Mouse (Mus musculus) myocyte (in vitro differentiated cells): ENCODE data around the gene Gm10401. TPM values are rescaled to one million over a fixed set of nuclear protein-coding genes. Genes with fewer than 3 reads are reported as not detected.
A peak's percentile ranks its signal among the peaks of the same experiment; 100 is the strongest.

ENCODE experiments used
- H3K27me3 ChIP-seq: one replicate; pipeline ENCODE4 v1.6.1; 2011; ENCODE audit not compliant: control insufficient read depth, insufficient read depth, insufficient read length
- H3K36me3 ChIP-seq: one replicate; pipeline ENCODE4 v1.6.1; 2011; ENCODE audit not compliant: control insufficient read depth, insufficient read depth
- H3K4me2 ChIP-seq: one replicate; pipeline ENCODE4 v1.6.1; 2011; ENCODE audit warnings: low read depth, control low read depth
- H3K4me3 ChIP-seq: one replicate; pipeline ENCODE4 v1.5.1; 2011; ENCODE audit warnings: mild to moderate bottlenecking, control low read depth, moderate library complexity
- H3K79me2 ChIP-seq: one replicate; pipeline ENCODE4 v1.6.1; 2011; ENCODE audit not compliant: control insufficient read depth, insufficient read depth
- H3ac ChIP-seq: one replicate; pipeline ENCODE4 v1.6.1; 2011; ENCODE audit not compliant: control insufficient read depth, insufficient read length
- CEBPB ChIP-seq: IDR thresholded peaks from 2 replicates; pipeline ENCODE4 v1.6.1; 2011; ENCODE audit warnings: mild to moderate bottlenecking, moderate library complexity; ENCODE audit not compliant: poor library complexity, insufficient read depth, severe bottlenecking
- E2F4 ChIP-seq: IDR thresholded peaks from one replicate; pipeline ENCODE4 v1.6.1; 2011; ENCODE audit warnings: mild to moderate bottlenecking, control low read depth, moderate library complexity; ENCODE audit not compliant: insufficient read depth
- MAX ChIP-seq: IDR thresholded peaks from one replicate; pipeline ENCODE4 v1.6.1; 2011; ENCODE audit warnings: low read depth, mild to moderate bottlenecking, control low read depth
- MYOD1 ChIP-seq, 3 experiments: IDR thresholded peaks; one replicate each; pipeline ENCODE4 v1.6.1; 2011; ENCODE audit warnings: control low read depth in 2 of 3, low read depth in 2 of 3, mild to moderate bottlenecking in 2 of 3, moderate library complexity in 1 of 3; ENCODE audit not compliant: insufficient read length in 2 of 3, control insufficient read depth in 1 of 3
- MYOG ChIP-seq, 3 experiments: IDR thresholded peaks; one replicate each; pipeline ENCODE4 v1.6.1; 2011; ENCODE audit warnings: control low read depth in 2 of 3, low read depth in 2 of 3, mild to moderate bottlenecking in 2 of 3; ENCODE audit not compliant: insufficient read length in 2 of 3, control insufficient read depth in 1 of 3, insufficient read depth in 1 of 3
- POLR2A ChIP-seq: IDR thresholded peaks from one replicate; pipeline ENCODE4 v1.6.1; 2011; ENCODE audit warnings: low read depth, mild to moderate bottlenecking, control low read depth, moderate library complexity; ENCODE audit not compliant: insufficient read length
- POLR2AphosphoS2 ChIP-seq: IDR thresholded peaks from one replicate; pipeline ENCODE4 v1.6.1; 2011; ENCODE audit warnings: low read depth, control low read depth; ENCODE audit not compliant: insufficient read length
- REST ChIP-seq: IDR thresholded peaks from one replicate; pipeline ENCODE4 v1.6.1; 2011; ENCODE audit warnings: mild to moderate bottlenecking, control low read depth, moderate library complexity; ENCODE audit not compliant: insufficient read depth, insufficient read length
- SRF ChIP-seq: IDR thresholded peaks from one replicate; pipeline ENCODE4 v1.6.1; 2011; ENCODE audit warnings: low read depth; ENCODE audit not compliant: control insufficient read depth, insufficient read length
- TCF12 ChIP-seq: IDR thresholded peaks from one replicate; pipeline ENCODE4 v1.6.1; 2011; ENCODE audit warnings: mild to moderate bottlenecking, control low read depth; ENCODE audit not compliant: poor library complexity, insufficient read depth, severe bottlenecking
- TCF3 ChIP-seq: IDR thresholded peaks from one replicate; pipeline ENCODE4 v1.6.1; 2011; ENCODE audit warnings: low read depth, control low read depth; ENCODE audit not compliant: insufficient read length
- USF1 ChIP-seq: IDR thresholded peaks from one replicate; pipeline ENCODE4 v1.6.1; 2011; ENCODE audit warnings: low read depth, mild to moderate bottlenecking, control low read depth, moderate library complexity
- polyA plus RNA-seq: library from polyadenylated mRNA; unstranded; fragments of >200 nt; fragmentation: generic; extraction: Trizol; gene quantifications from one replicate; pipeline ENCODE4 v1.2.1, GENCODE M21; 2012; ENCODE audit warnings: missing spikeins

The Gm10401 gene
- polyA plus RNA-seq, 1 experiment: 4.4 TPM

DNA sequence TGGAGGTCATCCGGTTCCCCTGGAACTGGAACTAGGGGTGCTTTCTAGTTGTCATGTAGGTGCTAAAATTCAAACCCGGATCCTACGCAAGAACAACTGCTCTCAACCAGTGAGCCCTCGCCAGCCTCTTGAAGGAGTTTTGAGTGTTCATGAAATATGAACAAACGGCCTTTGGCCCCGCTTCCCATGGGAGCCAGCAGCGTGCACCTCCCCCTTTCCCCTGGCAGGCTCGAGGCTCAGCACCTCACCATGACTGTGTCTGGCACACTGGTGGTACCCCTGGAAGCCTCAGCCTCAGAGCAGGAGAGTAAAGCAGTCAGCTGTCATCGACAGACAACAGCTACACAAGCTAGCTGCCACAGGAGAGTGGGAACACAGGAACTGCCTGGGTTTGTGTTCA lies 1.9 kb upstream of the Gm10401 start:
- Histone ChIP-seq H3K4me2 (no peak overlapping the region), H3K4me3 (no peak overlapping the region), H3K79me2 (no peaks in the 10 kb centered on the region), H3K27me3 (no peaks in the 10 kb centered on the region), H3K36me3 (peaks cover 6% of the 10 kb centered on the region), H3ac (no peak overlapping the region)
- peak in 2 of 3 experiments; percentile 11 to 14 for TF ChIP-seq MYOD1 (IDR thresholded peaks at IDR 0.05; ENCODE audit: control insufficient read depth in 1 of 3, insufficient read length in 2 of 3, low read depth in 2 of 3)
- peak; percentile 54 for TF ChIP-seq POLR2AphosphoS2
- no peak for TF ChIP-seq REST
- no peak for TF ChIP-seq E2F4

DNA sequence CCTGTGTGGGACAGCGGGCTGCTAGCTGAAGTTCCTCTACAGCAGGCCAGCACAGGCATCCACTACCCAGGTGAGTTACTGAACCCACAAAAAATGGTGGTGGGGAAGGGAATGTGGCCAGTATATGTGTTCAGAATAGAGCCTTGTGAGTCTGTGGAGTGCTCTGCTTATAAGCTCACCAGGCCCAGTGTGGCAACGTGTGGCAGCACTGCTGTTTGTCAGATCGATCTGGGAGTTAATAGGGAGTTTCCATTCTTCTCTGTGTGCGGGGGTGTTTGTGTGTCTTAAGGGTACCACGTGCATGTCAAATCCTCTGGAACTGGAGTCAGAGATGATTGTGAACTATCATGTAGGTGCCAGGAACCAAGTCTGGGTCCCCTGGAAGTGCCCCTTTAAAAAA lies 1.4 kb upstream of the Gm10401 start:
- peaks cover 6% of the 10 kb centered on the region for H3K36me3 ChIP-seq

DNA sequence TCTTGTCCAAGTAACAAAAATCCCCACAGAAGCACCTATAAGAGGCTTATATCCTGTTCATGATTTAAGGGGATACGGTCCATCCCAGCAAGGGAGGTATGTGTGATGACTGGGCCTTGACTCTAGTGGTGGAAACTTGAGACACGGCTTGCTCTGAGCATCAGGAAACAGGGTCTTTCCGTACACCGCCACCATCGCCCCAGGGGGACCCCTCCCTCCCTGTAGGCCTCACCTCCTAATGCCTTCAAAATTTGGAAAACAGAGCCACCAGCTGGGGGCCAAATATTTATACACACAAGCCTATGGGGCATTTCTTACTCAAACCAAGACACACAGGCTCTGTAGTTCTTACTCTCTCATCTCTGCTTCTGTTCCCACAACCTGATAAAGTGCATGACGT lies 6.3 kb downstream of the Gm10401 start:
- Histone ChIP-seq H3K27me3 (no peaks in the 10 kb centered on the region), H3K36me3 (peaks cover 35% of the 10 kb centered on the region), H3K4me2 (no peak overlapping the region), H3ac (no peak overlapping the region), H3K79me2 (no peaks in the 10 kb centered on the region), H3K4me3 (no peak overlapping the region)
- TF ChIP-seq REST: no peak
- TF ChIP-seq POLR2AphosphoS2: no peak
- TF ChIP-seq CEBPB: no peak
- no peak for TF ChIP-seq POLR2A
- TF ChIP-seq SRF: no peak
- no peak for TF ChIP-seq E2F4
- TF ChIP-seq MYOD1 (IDR thresholded peaks at IDR 0.05; ENCODE audit: control insufficient read depth in 1 of 3, insufficient read length in 2 of 3, low read depth in 2 of 3): no peak
- TF ChIP-seq TCF12: no peak

More for the DNA sequence above, 1.4 kb upstream of the Gm10401 start:
- no peak overlapping the region for H3ac ChIP-seq
- H3K27me3 ChIP-seq: no peaks in the 10 kb centered on the region
- TF ChIP-seq MYOD1 (IDR thresholded peaks at IDR 0.05; ENCODE audit: control insufficient read depth in 1 of 3, insufficient read length in 2 of 3, low read depth in 2 of 3): no peak
- TF ChIP-seq MYOG (IDR thresholded peaks at IDR 0.05; ENCODE audit: control insufficient read depth in 1 of 3, insufficient read depth in 1 of 3, insufficient read length in 2 of 3, low read depth in 2 of 3): no peak
- TF ChIP-seq POLR2AphosphoS2: no peak
- TF ChIP-seq CEBPB: no peak
- no peak for TF ChIP-seq MAX
- TF ChIP-seq E2F4: no peak
- TF ChIP-seq POLR2A: no peak
- no peak for TF ChIP-seq SRF
- TF ChIP-seq USF1: no peak
- TF ChIP-seq TCF3: no peak
- TF ChIP-seq TCF12: no peak
- TF ChIP-seq REST: no peak
- H3K79me2 ChIP-seq: no peaks in the 10 kb centered on the region
- H3K4me2 ChIP-seq: no peak overlapping the region
- H3K4me3 ChIP-seq: no peak overlapping the region

DNA sequence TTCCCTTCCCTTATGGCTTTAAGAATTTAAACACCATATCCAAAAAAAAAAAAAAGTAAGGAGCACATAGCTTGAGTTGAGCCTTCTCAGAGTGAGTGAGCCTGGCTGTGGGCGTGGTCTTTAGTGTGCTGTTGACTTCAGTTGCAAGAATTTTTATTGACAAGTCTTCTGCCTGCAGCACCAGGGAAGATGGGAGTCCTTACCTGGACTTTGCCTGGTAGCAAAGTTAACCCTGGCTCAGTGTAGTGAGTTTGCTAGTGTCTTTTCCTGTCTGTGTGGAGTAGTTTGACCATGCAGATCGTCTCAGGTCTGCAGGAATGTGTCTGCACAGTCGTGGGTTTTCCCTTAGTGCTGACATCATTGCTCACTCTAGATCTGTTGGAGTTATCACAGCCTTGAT lies 7.1 kb downstream of the Gm10401 start:
- Histone ChIP-seq H3K27me3 (no peaks in the 10 kb centered on the region), H3K36me3 (peaks cover 42% of the 10 kb centered on the region), H3K4me3 (no peak overlapping the region), H3K4me2 (no peak overlapping the region), H3K79me2 (no peaks in the 10 kb centered on the region), H3ac (no peak overlapping the region)
- no peak for TF ChIP-seq MAX

DNA sequence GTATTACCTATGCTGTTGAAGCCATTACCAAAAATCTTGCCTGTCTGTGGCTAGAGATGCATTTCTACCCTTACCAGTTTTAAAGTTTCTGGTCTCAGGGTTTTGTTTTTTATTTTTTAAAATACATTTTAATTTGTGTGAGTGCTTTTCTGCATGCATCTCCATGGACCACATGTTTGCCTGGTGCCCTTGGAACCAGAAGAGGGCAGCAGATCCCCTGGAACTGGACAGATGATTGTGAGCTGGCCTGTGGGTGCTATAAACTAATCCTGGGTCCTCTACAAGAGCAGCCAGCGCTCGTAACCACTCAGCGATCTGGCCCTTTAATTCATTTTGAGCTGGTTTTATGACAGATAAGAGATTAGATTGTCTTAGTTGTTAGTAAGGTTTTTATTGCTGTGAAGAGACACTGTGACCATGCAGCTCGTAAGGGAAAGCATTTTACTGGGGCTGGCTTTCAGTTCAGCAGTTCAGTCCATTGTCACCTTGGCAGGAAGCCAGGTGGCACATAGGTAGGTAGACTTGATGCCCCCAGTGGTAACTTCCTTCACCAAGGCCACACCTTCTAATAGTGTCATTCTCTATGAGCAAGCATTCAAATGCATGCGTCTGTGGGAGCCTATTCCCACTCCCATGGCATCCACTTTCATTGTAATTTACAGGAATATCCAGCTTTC lies 8.4 kb downstream of the Gm10401 start:
- H3K79me2 ChIP-seq: no peaks in the 10 kb centered on the region
- TF ChIP-seq E2F4 (no peak), CEBPB (no peak), USF1 (no peak), SRF (no peak), TCF12 (no peak), REST (no peak), TCF3 (no peak), MYOD1 (IDR thresholded peaks at IDR 0.05; ENCODE audit: control insufficient read depth in 1 of 3, insufficient read length in 2 of 3, low read depth in 2 of 3) (no peak), MYOG (IDR thresholded peaks at IDR 0.05; ENCODE audit: control insufficient read depth in 1 of 3, insufficient read depth in 1 of 3, insufficient read length in 2 of 3, low read depth in 2 of 3) (no peak), POLR2AphosphoS2 (no peak), POLR2A (no peak), MAX (no peak)
- no peaks in the 10 kb centered on the region for H3K27me3 ChIP-seq
- H3K4me3 ChIP-seq: no peak overlapping the region
- no peak overlapping the region for H3ac ChIP-seq
- peaks cover 36% of the 10 kb centered on the region for H3K36me3 ChIP-seq
- H3K4me2 ChIP-seq: no peak overlapping the region
